Mouse (Mus musculus) MEL (cell line): ENCODE results near the gene Smim24. TPM values are rescaled to one million over a fixed set of nuclear protein-coding genes. Genes with fewer than 3 reads are reported as not detected.

Experiments
- DNase-seq: peaks from one replicate; pipeline ENCODE4 v3.0.0; 2011; ENCODE audit warnings: low read depth, low spot score
- H3K27ac ChIP-seq: 2 replicates; pipeline ENCODE4 v1.5.1; 2012; ENCODE audit warnings: low read depth, mild to moderate bottlenecking, control low read depth, low read length, moderate library complexity; ENCODE audit not compliant: control insufficient read depth
- H3K27me3 ChIP-seq, 2 experiments: fragments of 150-350 bp in 1 of 2; sonication (generic) in 1 of 2; 2 replicates each; pipeline ENCODE4 v1.6.1; 2012; ENCODE audit warnings: low read length in 2 of 2, mild to moderate bottlenecking in 2 of 2, improper control_type of control experiment in 1 of 2, moderate library complexity in 1 of 2; ENCODE audit not compliant: insufficient read depth in 2 of 2, control insufficient read depth in 1 of 2
- H3K36me3 ChIP-seq, 2 experiments: 2 replicates each; pipeline ENCODE4 v1.6.1; 2012 to 2014; ENCODE audit warnings: low read length in 2 of 2, improper control_type of control experiment in 1 of 2, inconsistent platforms in 1 of 2, mild to moderate bottlenecking in 1 of 2; ENCODE audit not compliant: insufficient read depth in 2 of 2, control insufficient read depth in 1 of 2
- H3K4me1 ChIP-seq, 2 experiments: fragments of 150-350 bp in 1 of 2; sonication (generic) in 1 of 2; 2 replicates each; pipeline ENCODE4 v1.6.1; 2012; ENCODE audit warnings: low read length in 2 of 2, improper control_type of control experiment in 1 of 2, mild to moderate bottlenecking in 1 of 2; ENCODE audit not compliant: insufficient read depth in 2 of 2, control insufficient read depth in 1 of 2
- H3K4me3 ChIP-seq, 2 experiments: fragments of 150-350 bp in 1 of 2; sonication (generic) in 1 of 2; 2 replicates each; pipeline ENCODE4 v1.5.1; 2012; ENCODE audit warnings: low read depth in 2 of 2, low read length in 2 of 2, mild to moderate bottlenecking in 2 of 2, moderate library complexity in 2 of 2, control low read depth in 1 of 2, improper control_type of control experiment in 1 of 2; ENCODE audit not compliant: control insufficient read depth in 1 of 2, insufficient read depth in 1 of 2
- H3K79me2 ChIP-seq: 2 replicates; pipeline ENCODE4 v1.6.1; 2012; ENCODE audit warnings: mild to moderate bottlenecking, low read length, moderate library complexity; ENCODE audit not compliant: control insufficient read depth, poor library complexity, insufficient read depth
- H3K9ac ChIP-seq: 2 replicates; pipeline ENCODE4 v1.6.1; 2012; ENCODE audit warnings: low read depth, mild to moderate bottlenecking, control low read depth, low read length, moderate library complexity; ENCODE audit not compliant: control insufficient read depth, poor library complexity, severe bottlenecking
- H3K9me3 ChIP-seq: fragments of 150-350 bp; sonication (generic); replicated peaks from 2 replicates; pipeline ENCODE4 v1.6.1; 2012; ENCODE audit warnings: mild to moderate bottlenecking, low read length, improper control_type of control experiment, moderate library complexity; ENCODE audit not compliant: insufficient read depth
- E2F4 ChIP-seq: IDR thresholded peaks from 2 replicates; pipeline ENCODE4 v1.6.1; 2011; ENCODE audit warnings: low read depth, low read length, improper control_type of control experiment, borderline replicate concordance
- EP300 ChIP-seq, 2 experiments: IDR thresholded peaks; 2 replicates each; pipeline ENCODE4 v1.6.1; 2011; ENCODE audit warnings: improper control_type of control experiment in 2 of 2, low read length in 2 of 2, low read depth in 1 of 2, mild to moderate bottlenecking in 1 of 2
- GABPA ChIP-seq: IDR thresholded peaks from 2 replicates; pipeline ENCODE4 v1.6.1; 2012; ENCODE audit warnings: low read depth, mild to moderate bottlenecking, inconsistent platforms, low read length, improper control_type of control experiment, moderate library complexity
- HCFC1 ChIP-seq: IDR thresholded peaks from 2 replicates; pipeline ENCODE4 v1.6.1; 2012; ENCODE audit warnings: low read depth, mild to moderate bottlenecking, inconsistent platforms, low read length, improper control_type of control experiment, moderate library complexity
- MAX ChIP-seq: IDR thresholded peaks from 2 replicates; pipeline ENCODE4 v1.6.1; 2011; ENCODE audit warnings: low read length, improper control_type of control experiment
- MAZ ChIP-seq: IDR thresholded peaks from 2 replicates; pipeline ENCODE4 v1.6.1; 2012; ENCODE audit warnings: low read depth, mild to moderate bottlenecking, inconsistent platforms, low read length, improper control_type of control experiment
- MEF2A ChIP-seq: IDR thresholded peaks from 2 replicates; pipeline ENCODE4 v1.6.1; 2014; ENCODE audit warnings: low read depth, mild to moderate bottlenecking, inconsistent platforms, low read length, improper control_type of control experiment; ENCODE audit not compliant: poor library complexity, insufficient replicate concordance, severe bottlenecking; ENCODE audit errors: extremely low read depth
- MYB ChIP-seq: IDR thresholded peaks from 2 replicates; pipeline ENCODE4 v1.6.1; 2011; ENCODE audit warnings: mild to moderate bottlenecking, low read depth, low read length, improper control_type of control experiment
- NRF1 ChIP-seq: IDR thresholded peaks from 2 replicates; pipeline ENCODE4 v1.6.1; 2014; ENCODE audit warnings: low read depth, mild to moderate bottlenecking, inconsistent platforms, low read length, improper control_type of control experiment, moderate library complexity; ENCODE audit not compliant: poor library complexity, insufficient read depth, severe bottlenecking
- POLR2AphosphoS2 ChIP-seq: IDR thresholded peaks from 2 replicates; pipeline ENCODE4 v1.6.1; 2011; ENCODE audit warnings: low read length, improper control_type of control experiment
- UBTF ChIP-seq: IDR thresholded peaks from 2 replicates; pipeline ENCODE4 v1.6.1; 2012; ENCODE audit warnings: low read depth, mild to moderate bottlenecking, inconsistent platforms, low read length, improper control_type of control experiment, moderate library complexity, borderline replicate concordance; ENCODE audit not compliant: insufficient read depth
- USF2 ChIP-seq, 2 experiments: IDR thresholded peaks; 2 replicates each; pipeline ENCODE4 v1.6.1; 2011 to 2012; ENCODE audit warnings: improper control_type of control experiment in 2 of 2, low read length in 2 of 2, borderline replicate concordance in 1 of 2, inconsistent platforms in 1 of 2, low read depth in 1 of 2, mild to moderate bottlenecking in 1 of 2; ENCODE audit not compliant: insufficient read depth in 1 of 2
- polyA plus RNA-seq, 2 experiments: library from polyadenylated mRNA; stranded (reverse) in 1 of 2; unstranded in 1 of 2; fragments of >175 nt in 1 of 2; fragments of >200 nt in 1 of 2; gene quantifications; 2 replicates each; pipeline versions ENCODE4 v1.2.1 to v1.2.4; 2012; ENCODE audit warnings: low replicate concordance in 2 of 2, low read depth in 1 of 2; ENCODE audit not compliant: insufficient read length in 2 of 2, insufficient read depth in 1 of 2, missing spikeins in 1 of 2
- total RNA-seq: library from RNA; depleted of rRNA; stranded (reverse); fragments of 300-350 nt; gene quantifications from 2 replicates; pipeline ENCODE4 v1.2.3, GENCODE M21; 2012

The Smim24 gene
- total and polyA plus RNA-seq, 3 experiments: 6.7 to 29.5 TPM; not detected in 1

DNA sequence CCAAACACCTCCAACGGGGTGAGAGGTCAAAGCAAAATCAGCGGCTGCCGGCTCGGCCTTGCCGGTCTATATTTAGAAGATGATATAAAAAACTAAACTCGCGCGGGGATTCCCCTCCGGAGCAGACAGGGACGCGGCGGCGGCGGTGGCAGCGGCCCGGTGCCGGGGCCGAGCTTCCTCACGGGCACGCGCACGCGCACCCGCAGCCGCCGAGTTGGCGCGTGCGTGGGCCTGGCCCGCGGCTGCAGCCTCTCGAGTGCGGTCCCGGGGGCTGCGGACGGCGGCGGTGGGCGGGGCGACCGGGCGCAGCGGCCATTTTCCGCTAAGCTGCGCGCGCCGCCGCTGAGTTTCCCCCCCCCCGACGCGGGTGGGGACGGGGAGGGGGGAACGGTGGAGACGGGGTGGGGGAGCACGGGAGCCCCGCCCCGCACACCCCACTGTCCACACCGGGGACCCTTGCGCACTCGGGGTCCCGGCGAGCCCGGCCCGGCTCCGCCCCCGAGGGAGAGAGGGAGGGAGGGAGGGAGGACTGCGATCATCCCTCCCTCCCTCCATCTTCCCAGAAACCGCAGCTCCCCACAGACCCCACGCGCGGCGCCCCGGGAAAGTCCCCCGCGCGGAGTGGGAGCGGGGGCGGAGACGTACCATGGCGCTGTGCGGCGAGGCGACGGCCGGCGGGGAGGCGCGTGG, 37.4 kb downstream of the Smim24 start:
- Histone ChIP-seq H3K9ac (peak overlapping the region; percentile 75), H3K4me1 (peaks cover 0 to 28% of the 10 kb centered on the region in 2 experiments; a peak in 2 of 4 replicates), H3K4me3 (peak overlapping the region; percentile 63 to 75), H3K27ac (peak overlapping the region; percentile 75), H3K27me3 (no peaks in the 10 kb centered on the region), H3K36me3 (peaks cover 0 to 3% of the 10 kb centered on the region in 2 experiments; a peak in 1 of 4 replicates), H3K9me3 (no peaks in the 10 kb centered on the region), H3K79me2 (peaks cover 5% of the 10 kb centered on the region)
- peak; percentile 81 for DNase-seq
- TF ChIP-seq USF2 (IDR thresholded peaks at IDR 0.05; ENCODE audit: borderline replicate concordance in 1 of 2, insufficient read depth in 1 of 2, low read depth in 1 of 2, low read length in 2 of 2) (no peak), MAZ (peak; percentile 88), GABPA (no peak), EP300 (IDR thresholded peaks at IDR 0.05; ENCODE audit: low read depth in 1 of 2, low read length in 2 of 2) (no peak), MEF2A (peak; percentile 23; the same call in 1 of the 2 replicates), UBTF (no peak), POLR2AphosphoS2 (no peak), HCFC1 (peak; percentile 32; the same call in 1 of the 2 replicates), MAX (no peak), MYB (no peak), E2F4 (no peak), NRF1 (peak; percentile 69)
- TF ChIP-seq, all 39 proteins: peak for 4

DNA sequence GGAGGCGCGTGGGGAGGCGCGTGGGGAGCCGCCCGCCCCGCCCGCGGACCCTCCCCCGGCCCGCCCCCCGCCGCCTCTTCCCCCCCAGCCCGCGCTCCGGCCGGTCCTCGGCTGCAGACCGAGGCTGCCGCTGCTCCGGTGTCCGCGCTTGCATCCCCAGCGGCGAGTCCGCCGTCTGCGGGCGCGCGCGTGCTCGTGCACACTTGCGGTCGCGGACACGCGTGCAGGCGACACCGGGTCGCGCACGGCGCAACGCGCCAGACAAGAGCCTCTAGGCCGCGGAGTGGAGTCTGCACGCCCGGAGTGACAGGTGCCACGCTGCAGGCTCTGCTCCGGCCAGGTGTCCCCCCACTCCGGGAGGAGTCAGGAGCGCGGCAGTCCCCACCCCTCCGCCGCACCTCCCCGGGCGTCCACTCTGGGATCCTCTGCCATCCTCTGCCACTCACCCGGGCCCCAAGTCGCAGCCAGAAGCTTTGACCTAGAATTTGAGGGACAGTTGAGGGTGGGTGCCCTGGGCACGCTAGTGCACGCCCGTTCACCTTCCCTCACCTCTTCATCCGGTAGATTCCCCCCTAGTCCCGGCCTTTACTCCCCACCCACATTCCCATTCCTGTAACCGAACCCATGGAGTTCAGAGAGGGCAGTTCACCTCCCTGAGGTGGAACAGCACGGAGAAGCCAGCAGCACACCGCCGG, 38.1 kb downstream of the Smim24 start:
- peaks cover 3% of the 10 kb centered on the region for H3K79me2 ChIP-seq
- peak overlapping the region; percentile 75 for H3K9ac ChIP-seq
- peaks cover 0 to 28% of the 10 kb centered on the region in 2 experiments; a peak in 2 of 4 replicates for H3K4me1 ChIP-seq
- no peaks in the 10 kb centered on the region for H3K27me3 ChIP-seq
- no peak for TF ChIP-seq GABPA
- no peak for TF ChIP-seq MAZ
- no peaks in the 10 kb centered on the region for H3K9me3 ChIP-seq
- no peak for DNase-seq
- peaks cover 0 to 3% of the 10 kb centered on the region in 2 experiments; a peak in 1 of 4 replicates for H3K36me3 ChIP-seq
- peak overlapping the region; percentile 63 to 75 for H3K4me3 ChIP-seq
- peak overlapping the region; percentile 8; the same call in 1 of the 2 replicates for H3K27ac ChIP-seq
